Mouse (Mus musculus) CH12.LX (cell line): ENCODE measurements around the gene Slc11a1. TPM values are rescaled to one million over a fixed set of nuclear protein-coding genes. Genes with fewer than 3 reads are reported as not detected.

Experiments used
- DNase-seq: peaks from one replicate; pipeline ENCODE4 v3.0.0-alpha.2; 2013; ENCODE audit errors: extremely low read depth
- H3K27ac ChIP-seq: 2 replicates; pipeline ENCODE4 v1.5.1; 2012; ENCODE audit warnings: low read depth, mild to moderate bottlenecking, control low read depth, moderate library complexity; ENCODE audit not compliant: insufficient read depth
- H3K27me3 ChIP-seq: replicated peaks from 2 replicates; pipeline ENCODE3; 2012; ENCODE audit warnings: inconsistent platforms
- H3K36me3 ChIP-seq, 2 experiments: replicated peaks in 1 of 2; 2 replicates each; pipeline versions ENCODE3 to v1.6.1; 2012; ENCODE audit warnings: inconsistent platforms in 1 of 2, low read length in 1 of 2, mild to moderate bottlenecking in 1 of 2, mixed read lengths in 1 of 2, moderate library complexity in 1 of 2; ENCODE audit not compliant: control insufficient read depth in 1 of 2, insufficient read depth in 1 of 2
- H3K4me1 ChIP-seq, 2 experiments: 2 replicates each; pipeline ENCODE4 v1.6.1; 2012; ENCODE audit warnings: inconsistent platforms in 1 of 2, moderate library complexity in 1 of 2; ENCODE audit not compliant: insufficient read depth in 2 of 2, control insufficient read depth in 1 of 2
- H3K4me2 ChIP-seq: 2 replicates; pipeline ENCODE4 v1.6.1; 2012; ENCODE audit warnings: low read depth, mild to moderate bottlenecking, control low read depth; ENCODE audit not compliant: poor library complexity, insufficient read depth, severe bottlenecking
- H3K4me3 ChIP-seq, 3 experiments: fragments of 150-350 bp in 1 of 3; sonication (generic) in 1 of 3; replicated peaks in 1 of 3; 2 replicates each; pipeline versions ENCODE3 to v1.5.1; 2011 to 2012; ENCODE audit warnings: low read depth in 2 of 3, low read length in 2 of 3, mild to moderate bottlenecking in 2 of 3, moderate library complexity in 2 of 3, control low read depth in 1 of 3, improper control_type of control experiment in 1 of 3, inconsistent platforms in 1 of 3, mixed read lengths in 1 of 3; ENCODE audit not compliant: poor library complexity in 1 of 3
- H3K79me2 ChIP-seq: replicated peaks from 2 replicates; pipeline ENCODE4 v1.6.1; 2012; ENCODE audit warnings: mild to moderate bottlenecking, moderate library complexity; ENCODE audit not compliant: control insufficient read depth, poor library complexity, insufficient read depth, severe bottlenecking; ENCODE audit errors: extremely low read depth
- H3K9ac ChIP-seq: 2 replicates; pipeline ENCODE4 v1.6.1; 2012; ENCODE audit warnings: low read depth, mild to moderate bottlenecking, control low read depth, moderate library complexity; ENCODE audit not compliant: insufficient read depth
- H3K9me3 ChIP-seq: replicated peaks from 2 replicates; pipeline ENCODE3; 2012; ENCODE audit warnings: low read length, inconsistent platforms, mixed read lengths
- BHLHE40 ChIP-seq: IDR thresholded peaks from 2 replicates; pipeline ENCODE4 v1.6.1; 2011; ENCODE audit warnings: mild to moderate bottlenecking, low read depth, low read length, improper control_type of control experiment
- CHD2 ChIP-seq: IDR thresholded peaks from 2 replicates; pipeline ENCODE4 v1.6.1; 2011; ENCODE audit warnings: low read length, improper control_type of control experiment
- CTCF ChIP-seq, 2 experiments: IDR thresholded peaks in 1 of 2; conservative IDR thresholded peaks in 1 of 2; 2 replicates each; pipeline ENCODE4 v1.5.1; 2011 to 2012; ENCODE audit warnings: low read depth in 2 of 2, low read length in 2 of 2, improper control_type of control experiment in 1 of 2, inconsistent platforms in 1 of 2, mild to moderate bottlenecking in 1 of 2, moderate library complexity in 1 of 2
- E2F4 ChIP-seq: IDR thresholded peaks from 2 replicates; pipeline ENCODE4 v1.6.1; 2011; ENCODE audit warnings: low read depth, low read length, improper control_type of control experiment; ENCODE audit not compliant: insufficient replicate concordance
- EP300 ChIP-seq: IDR thresholded peaks from 2 replicates; pipeline ENCODE4 v1.6.1; 2011; ENCODE audit warnings: low read length, improper control_type of control experiment
- ETS1 ChIP-seq: conservative IDR thresholded peaks from 2 replicates; pipeline ENCODE4 v1.6.1; 2012; ENCODE audit warnings: low read depth, mild to moderate bottlenecking, inconsistent platforms, low read length, improper control_type of control experiment, moderate library complexity
- HCFC1 ChIP-seq: IDR thresholded peaks from 2 replicates; pipeline ENCODE4 v1.6.1; 2012; ENCODE audit warnings: low read depth, mild to moderate bottlenecking, inconsistent platforms, low read length, improper control_type of control experiment
- JUND ChIP-seq: conservative IDR thresholded peaks from 2 replicates; pipeline ENCODE4 v1.6.1; 2011; ENCODE audit warnings: low read depth, low read length, improper control_type of control experiment
- MAFK ChIP-seq: IDR thresholded peaks from 2 replicates; pipeline ENCODE4 v1.6.1; 2011; ENCODE audit warnings: low read length, improper control_type of control experiment; ENCODE audit not compliant: insufficient replicate concordance
- MAX ChIP-seq: IDR thresholded peaks from 2 replicates; pipeline ENCODE4 v1.6.1; 2011; ENCODE audit warnings: low read length, improper control_type of control experiment
- MEF2A ChIP-seq: IDR thresholded peaks from 2 replicates; pipeline ENCODE4 v1.6.1; 2014; ENCODE audit warnings: low read depth, mild to moderate bottlenecking, inconsistent platforms, low read length, improper control_type of control experiment, borderline replicate concordance
- MXI1 ChIP-seq: IDR thresholded peaks from 2 replicates; pipeline ENCODE4 v1.6.1; 2011; ENCODE audit warnings: mild to moderate bottlenecking, low read depth, low read length, improper control_type of control experiment
- MYC ChIP-seq: IDR thresholded peaks from 2 replicates; pipeline ENCODE4 v1.6.1; 2011; ENCODE audit warnings: low read depth, mild to moderate bottlenecking, improper control_type of control experiment, low read length
- NELFE ChIP-seq: IDR thresholded peaks from 2 replicates; pipeline ENCODE4 v1.6.1; 2011; ENCODE audit warnings: low read depth, low read length, improper control_type of control experiment
- POLR2A ChIP-seq: IDR thresholded peaks from 2 replicates; pipeline ENCODE4 v1.6.1; 2011; ENCODE audit warnings: low read depth, mild to moderate bottlenecking, improper control_type of control experiment, low read length
- RAD21 ChIP-seq: IDR thresholded peaks from 2 replicates; pipeline ENCODE4 v1.6.1; 2011; ENCODE audit warnings: low read depth, mild to moderate bottlenecking, low read length, improper control_type of control experiment, moderate library complexity
- RCOR1 ChIP-seq: conservative IDR thresholded peaks from 2 replicates; pipeline ENCODE4 v1.6.1; 2012; ENCODE audit warnings: low read depth, mild to moderate bottlenecking, inconsistent platforms, low read length, improper control_type of control experiment
- SIN3A ChIP-seq: IDR thresholded peaks from 2 replicates; pipeline ENCODE4 v1.6.1; 2012; ENCODE audit warnings: low read length, improper control_type of control experiment, inconsistent platforms
- SMC3 ChIP-seq: IDR thresholded peaks from 2 replicates; pipeline ENCODE4 v1.6.1; 2011; ENCODE audit warnings: low read depth, low read length, improper control_type of control experiment
- TBP ChIP-seq: conservative IDR thresholded peaks from 2 replicates; pipeline ENCODE4 v1.6.1; 2011; ENCODE audit warnings: low read depth, low read length, improper control_type of control experiment
- USF2 ChIP-seq: conservative IDR thresholded peaks from 2 replicates; pipeline ENCODE4 v1.6.1; 2011; ENCODE audit warnings: low read depth, low read length, improper control_type of control experiment
- ZKSCAN1 ChIP-seq: IDR thresholded peaks from 2 replicates; pipeline ENCODE4 v1.6.1; 2012; ENCODE audit warnings: low read depth, inconsistent platforms, low read length, improper control_type of control experiment, borderline replicate concordance
- dilution Hi-C: fragments of 300-500 bp; cut with MboI; formaldehyde crosslinking; loops from 2 replicates; pipeline ENCODE4 v1.14.3; 2020; ENCODE audit warnings: low sequenced_read_pairs; ENCODE audit not compliant: extremely low pct_unique_long_range_greater_than_20kb, extremely low pct_ligation_motif_present
- in situ Hi-C: fragments of 300-500 bp; cut with MboI; formaldehyde crosslinking; loops from 3 replicates; pipeline ENCODE4 v1.14.3; 2019; ENCODE audit warnings: low sequenced_read_pairs, low pct_ligation_motif_present, low pct_unique_long_range_greater_than_20kb, mixed read lengths
- polyA plus RNA-seq: library from polyadenylated mRNA; unstranded; fragments of >175 nt; gene quantifications from 2 replicates; pipeline ENCODE4 v1.2.1, GENCODE M21; 2012; ENCODE audit warnings: low read depth; ENCODE audit not compliant: insufficient read length
- total RNA-seq, 2 experiments: library from RNA; depleted of rRNA; stranded (reverse); fragments of 300-350 nt in 1 of 2; fragments of >200 nt in 1 of 2; gene quantifications; 2 replicates each; pipeline ENCODE4 v1.2.3; 2012 to 2014

Gene Slc11a1
- total and polyA plus RNA-seq, 3 experiments, result 17.0 to 96.4 (median 35.7) TPM

DNA sequence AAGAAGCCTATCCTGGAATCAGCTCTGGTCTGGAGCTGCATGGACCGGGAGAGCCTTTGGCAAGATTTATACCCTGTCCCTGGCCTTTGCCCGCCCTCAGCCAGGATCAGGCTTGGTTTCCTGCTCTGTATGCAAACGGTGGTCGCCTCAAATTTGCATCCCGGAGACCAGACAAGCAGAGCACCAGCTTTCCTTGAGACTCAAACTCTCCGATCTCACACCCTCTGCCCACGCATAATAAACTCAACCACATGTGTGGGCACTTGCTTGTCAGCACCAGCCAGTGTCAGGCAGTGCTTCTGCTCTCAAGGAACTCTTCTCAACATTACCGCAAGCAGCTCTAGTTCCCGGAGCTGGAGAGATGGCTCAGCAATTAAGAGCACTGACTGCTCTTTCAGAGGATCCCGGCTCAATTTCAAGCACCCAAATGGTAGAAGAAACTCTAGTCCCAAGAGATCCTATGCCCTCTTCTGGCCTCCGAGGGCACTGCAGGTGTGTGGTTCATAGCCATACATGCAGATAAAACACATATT is 23.0 kb downstream of the Slc11a1 start:
- DNase-seq, result peak; percentile 81
- H3K4me2 ChIP-seq, result peak overlapping the region; percentile 18; the same call in 1 of the 2 replicates
- H3K27ac ChIP-seq, result peak overlapping the region; percentile 74
- in situ Hi-C loops (loop anchor here (10.0 kb wide), 1 partner anchor 47 kb away; no protein-coding TSS in a partner anchor), dilution Hi-C loops (no loop called here)
- peak overlapping the region; percentile 40 to 57 (median 43) for H3K4me3 ChIP-seq
- H3K9ac ChIP-seq, result peak overlapping the region; percentile 53
- H3K9me3 ChIP-seq, result no peaks in the 10 kb centered on the region
- peaks cover 2 to 38% of the 10 kb centered on the region in 2 experiments; a peak in 3 of 4 replicates for H3K4me1 ChIP-seq
- H3K79me2 ChIP-seq, result peaks cover 10% of the 10 kb centered on the region
- TF ChIP-seq RCOR1 (no peak), RAD21 (peak; percentile 16), ETS1 (peak; percentile 50), BHLHE40 (peak; percentile 35; the same call in 1 of the 2 replicates), MAFK (no peak), SMC3 (peak; percentile 36), CTCF (conservative IDR thresholded peaks at IDR 0.05 in 1 of 2, IDR thresholded peaks at IDR 0.05 in 1 of 2; ENCODE audit: low read depth in 2 of 2, low read length in 2 of 2) (peak; percentile 29 to 50), MAX (no peak), MEF2A (peak; percentile 13), MYC (peak; percentile 20; the same call in 1 of the 2 replicates), SIN3A (0 out of 2 replicates have a peak, but pooled peaks have one; percentile 24), NELFE (peak; percentile 10; the same call in 1 of the 2 replicates)
- peaks cover 19 to 22% of the 10 kb centered on the region in 2 experiments for H3K36me3 ChIP-seq
- no peaks in the 10 kb centered on the region for H3K27me3 ChIP-seq

DNA sequence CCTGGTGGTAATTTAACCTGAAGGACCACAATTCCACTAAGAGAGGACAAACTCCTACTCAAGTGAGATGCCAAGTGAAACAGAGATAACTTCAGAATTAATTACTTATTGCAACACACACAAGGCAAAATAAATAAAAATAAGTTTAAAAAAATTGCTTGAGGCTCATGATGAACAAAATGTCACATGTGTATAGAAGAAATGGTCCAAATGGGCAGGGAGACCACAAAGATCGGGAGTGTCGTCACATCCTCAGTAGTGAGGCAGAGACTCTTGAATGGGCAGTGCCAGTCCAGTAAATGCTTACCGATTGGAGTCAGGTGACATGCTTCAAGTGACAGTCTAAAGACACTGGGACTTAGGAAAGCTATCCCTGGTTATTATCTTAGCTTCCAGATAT is 25.5 kb downstream of the Slc11a1 start:
- no peak overlapping the region for H3K27ac ChIP-seq
- H3K4me1 ChIP-seq, result peaks cover 0 to 14% of the 10 kb centered on the region in 2 experiments; a peak in 2 of 4 replicates
- no peak overlapping the region for H3K9ac ChIP-seq

More for the DNA sequence above, 25.5 kb downstream of the Slc11a1 start:
- Histone ChIP-seq H3K4me2 (no peak overlapping the region), H3K4me3 (no peak overlapping the region), H3K36me3 (no peaks in the 10 kb centered on the region), H3K79me2 (no peaks in the 10 kb centered on the region), H3K9me3 (no peaks in the 10 kb centered on the region), H3K27me3 (no peaks in the 10 kb centered on the region)
- dilution Hi-C loops, result no loop called here
- in situ Hi-C loops, result no loop called here
- DNase-seq, result no peak
- TF ChIP-seq BHLHE40 (no peak), MXI1 (no peak), MYC (no peak), EP300 (no peak), JUND (no peak), HCFC1 (no peak), ETS1 (no peak), TBP (no peak), E2F4 (no peak), SMC3 (no peak), RAD21 (no peak), CHD2 (no peak), USF2 (no peak), MAFK (no peak), ZKSCAN1 (no peak), NELFE (no peak), POLR2A (no peak)
